Mouse (Mus musculus): Measurements from ENCODE around the gene Wbp1.

- TF ChIP-seq CTCF (IDR thresholded peaks at IDR 0.05; ENCODE audit: control insufficient read depth, insufficient read depth, insufficient read length): no peak
- no peak for TF ChIP-seq MAX (IDR thresholded peaks at IDR 0.05)
- TF ChIP-seq MYOG (IDR thresholded peaks at IDR 0.05; ENCODE audit: control insufficient read depth, extremely low read depth, insufficient read length): no peak
- no peak for TF ChIP-seq USF1 (IDR thresholded peaks at IDR 0.05; ENCODE audit: low read depth)
- no peak for TF ChIP-seq FOSL1 (IDR thresholded peaks at IDR 0.05; ENCODE audit: insufficient read depth, low read length, poor library complexity, severe bottlenecking)
- TF ChIP-seq MYOD1 (IDR thresholded peaks at IDR 0.05; ENCODE audit: control insufficient read depth, insufficient read length, low read depth): no peak
Measured at GRCm38 (mm10) chr6:83119734-83120051, 1.7 kb downstream of the Wbp1 start.
